Mouse (Mus musculus) CD8-positive naive resting alpha-beta T cell, adult 2 months (primary cell): ENCODE results near the gene Gdf15.

Experiments used
- DNase-seq, 2 experiments: peaks; one replicate each; pipeline ENCODE4 v3.0.0; 2022; ENCODE audit warnings: low read depth in 2 of 2, low spot score in 2 of 2

Gene Gdf15

GRCm38 (mm10) chr8:70657214-70657613 is 25.0 kb upstream of the Gdf15 start:
- DNase-seq, result no peak

DNA sequence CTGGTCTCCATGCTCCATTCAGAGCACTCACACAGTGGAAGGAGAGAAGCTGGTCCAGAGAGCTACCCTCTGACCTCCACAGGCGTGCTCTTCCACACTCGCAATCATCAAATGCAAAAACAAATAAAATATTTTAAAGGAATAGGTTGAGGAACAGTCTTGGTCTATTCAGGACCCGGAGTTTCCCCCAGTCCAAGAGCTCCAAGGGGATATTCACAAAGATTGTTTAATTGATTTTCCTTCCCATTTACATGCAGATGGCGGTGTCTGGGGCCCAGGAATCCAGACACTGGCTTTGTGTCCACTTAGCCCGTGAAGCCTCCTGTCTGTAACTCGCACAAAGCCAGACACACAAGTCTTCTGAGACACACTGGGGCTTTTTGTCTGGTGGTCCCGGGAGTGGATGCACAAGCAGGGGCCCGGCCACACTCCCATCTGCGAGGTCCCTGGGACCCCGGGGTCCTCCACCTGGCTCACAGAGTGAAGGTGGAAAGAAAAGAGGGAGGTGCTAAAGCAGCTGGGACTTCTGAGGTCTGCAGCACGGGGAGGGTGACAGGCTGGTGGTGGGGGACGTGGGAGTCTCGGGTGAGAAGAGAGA is 24.0 kb upstream of the Gdf15 start:
- DNase-seq, result no peak

GRCm38 (mm10) chr8:70655469-70655868 is 23.2 kb upstream of the Gdf15 start:
- DNase-seq, result no peak

DNA sequence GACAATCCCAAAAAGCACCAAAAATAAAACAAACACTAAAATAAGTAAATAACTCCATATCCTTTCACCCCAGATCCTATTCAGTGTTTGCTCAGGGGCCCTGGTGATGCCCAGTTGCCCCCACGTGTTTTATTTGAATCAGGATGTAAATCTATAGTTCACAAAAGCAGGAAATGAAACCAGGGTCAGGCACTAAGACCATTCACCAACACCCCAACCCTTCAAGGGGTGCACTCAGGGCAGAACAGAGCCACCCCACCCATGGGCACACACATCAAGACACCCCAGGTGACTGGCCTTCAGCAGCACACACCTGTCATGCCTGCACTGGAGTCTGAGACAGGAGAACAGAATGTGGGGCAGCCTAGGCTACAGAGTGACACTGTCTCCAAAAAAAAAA is 21.9 kb upstream of the Gdf15 start:
- no peak for DNase-seq

DNA sequence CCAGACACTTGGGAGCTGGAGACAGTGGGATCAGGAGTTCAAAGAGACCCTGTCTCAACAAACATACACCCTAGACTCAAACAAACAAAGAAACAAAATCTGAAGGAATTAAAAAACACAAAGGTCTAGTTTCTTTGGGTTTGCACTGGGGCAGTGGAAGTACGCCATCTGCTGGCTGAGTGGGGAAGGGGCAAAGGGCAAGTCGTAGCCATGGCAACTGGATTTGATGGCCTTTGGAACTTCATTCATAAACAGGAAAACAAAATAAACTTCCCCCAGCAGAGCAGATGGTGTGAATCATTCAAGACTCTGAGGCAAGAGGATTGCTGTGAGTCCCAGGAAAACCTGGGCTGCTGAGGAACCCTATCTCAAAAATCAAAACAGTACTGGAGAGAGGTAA is 21.0 kb upstream of the Gdf15 start:
- peak; percentile 42 to 65 for DNase-seq

DNA sequence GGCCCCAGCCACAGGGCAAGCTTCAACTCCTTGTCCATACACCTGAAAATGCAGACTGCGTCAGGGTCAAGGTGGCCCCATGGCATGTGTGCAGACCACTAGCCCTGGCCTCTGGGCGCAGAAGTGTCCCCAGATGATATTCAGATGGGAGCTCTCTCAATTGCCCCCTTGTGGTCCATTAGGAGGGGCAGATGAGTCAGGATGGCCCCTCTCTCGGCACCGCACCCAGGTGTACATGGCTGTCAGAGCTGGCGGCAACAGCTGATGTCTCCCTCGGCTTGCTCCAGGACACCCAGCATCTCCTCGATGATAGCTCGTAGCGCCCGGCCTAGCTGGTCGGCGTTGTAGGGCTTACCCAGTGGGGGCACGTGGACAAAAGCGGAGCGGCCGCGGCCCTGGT is 18.1 kb upstream of the Gdf15 start:
- DNase-seq, result no peak

DNA sequence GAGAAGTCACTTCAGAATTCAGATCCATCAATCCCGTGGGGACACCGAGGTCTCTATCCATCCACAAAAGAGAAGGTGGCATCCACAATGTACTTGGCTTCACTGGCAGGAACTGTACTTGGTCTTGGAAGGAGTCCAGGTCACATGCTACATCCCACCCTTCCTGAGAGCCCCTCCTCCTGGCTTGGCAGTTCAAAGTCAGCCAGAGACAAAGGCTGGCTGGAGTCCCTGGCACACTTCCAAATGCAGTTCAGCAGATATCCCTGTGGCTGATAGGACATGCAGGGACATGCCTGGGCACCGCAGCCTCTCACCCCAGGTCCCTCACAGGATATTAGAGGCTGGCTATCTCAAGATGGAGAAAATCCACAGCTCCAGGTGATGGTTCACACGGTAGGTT is 17.1 kb upstream of the Gdf15 start:
- DNase-seq, result no peak

GRCm38 (mm10) chr8:70648921-70649320 is 16.7 kb upstream of the Gdf15 start:
- no peak for DNase-seq

DNA sequence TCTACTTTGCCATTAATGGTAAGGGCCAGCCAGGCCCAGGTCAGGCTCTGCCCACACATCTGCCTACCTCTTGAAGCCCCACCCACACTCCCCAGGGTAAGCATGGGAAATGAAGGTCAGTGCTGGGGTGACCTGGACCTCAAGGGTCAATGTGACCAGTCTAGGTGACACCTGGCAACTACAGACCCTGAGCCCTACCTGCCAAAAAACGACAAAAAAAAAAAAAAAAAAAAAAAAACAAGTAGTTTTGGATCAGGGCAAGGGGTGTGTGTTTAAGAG is 15.8 kb upstream of the Gdf15 start:
- DNase-seq, result no peak

DNA sequence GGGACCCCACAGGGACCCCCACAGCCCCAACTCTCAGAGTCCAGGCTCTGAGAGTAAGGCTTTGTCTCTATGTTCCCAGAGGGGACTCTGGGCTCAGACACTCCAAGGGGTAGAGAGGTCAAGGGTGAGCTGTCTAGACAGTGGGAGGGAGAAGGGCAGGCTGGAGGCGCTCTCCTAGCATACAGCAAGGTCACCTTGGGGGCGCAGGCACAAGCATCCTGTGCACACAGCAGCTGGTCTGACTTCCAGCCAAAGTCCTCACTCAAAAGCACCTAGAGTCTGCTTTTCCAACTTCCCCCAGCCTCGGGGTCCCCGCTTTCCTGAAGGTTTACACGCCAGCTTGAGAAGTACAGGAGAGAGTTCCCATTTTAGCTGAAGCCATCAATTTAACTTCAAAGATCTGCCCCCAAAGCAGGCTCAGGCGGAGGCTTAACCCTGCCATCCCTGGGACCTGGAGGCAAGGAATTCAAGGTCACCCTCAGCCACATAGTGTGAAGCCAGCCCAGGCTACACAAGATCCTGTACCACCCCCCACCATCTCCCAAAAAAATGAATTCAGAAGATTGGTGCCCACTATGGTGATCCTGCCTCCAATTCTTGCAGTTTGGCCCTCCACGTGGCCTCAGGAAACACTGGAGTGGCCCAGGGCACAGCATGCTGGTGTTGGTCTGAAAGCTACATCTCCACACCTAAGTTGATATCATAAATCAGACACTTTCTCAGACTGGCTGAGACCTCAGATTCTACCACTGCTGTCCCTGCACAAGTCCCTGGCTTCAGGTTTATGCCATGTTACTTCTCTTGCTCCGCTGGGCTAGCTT is 15.3 kb upstream of the Gdf15 start:
- DNase-seq, result no peak

GRCm38 (mm10) chr8:70646775-70647174 is 14.5 kb upstream of the Gdf15 start:
- DNase-seq, result no peak

GRCm38 (mm10) chr8:70646369-70646768 is 14.1 kb upstream of the Gdf15 start:
- DNase-seq, result no peak

- no peak for DNase-seq
Observed at GRCm38 (mm10) chr8:70645501-70646224, 13.4 kb upstream of the Gdf15 start.

DNA sequence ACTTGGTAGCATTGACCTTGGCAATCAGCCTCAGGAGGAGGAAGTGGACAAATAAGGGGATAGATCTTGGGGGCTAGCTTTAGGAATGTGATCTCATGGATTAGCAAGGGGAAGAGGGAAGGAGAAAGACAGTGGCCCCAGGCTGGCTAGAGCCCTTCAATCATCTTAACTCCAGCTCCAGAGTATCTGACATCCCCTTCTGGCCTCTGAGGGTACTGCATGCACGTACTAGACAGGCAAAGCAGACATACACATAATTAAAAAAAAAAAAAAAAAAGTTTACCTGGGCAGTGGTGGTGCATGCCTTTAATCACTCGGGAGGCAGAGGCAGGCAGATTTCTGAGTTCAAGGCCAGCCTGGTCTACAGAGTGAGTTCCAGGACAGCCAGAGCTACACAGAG is 11.8 kb upstream of the Gdf15 start:
- DNase-seq, result peak in 1 of 2 experiments; percentile 28

DNA sequence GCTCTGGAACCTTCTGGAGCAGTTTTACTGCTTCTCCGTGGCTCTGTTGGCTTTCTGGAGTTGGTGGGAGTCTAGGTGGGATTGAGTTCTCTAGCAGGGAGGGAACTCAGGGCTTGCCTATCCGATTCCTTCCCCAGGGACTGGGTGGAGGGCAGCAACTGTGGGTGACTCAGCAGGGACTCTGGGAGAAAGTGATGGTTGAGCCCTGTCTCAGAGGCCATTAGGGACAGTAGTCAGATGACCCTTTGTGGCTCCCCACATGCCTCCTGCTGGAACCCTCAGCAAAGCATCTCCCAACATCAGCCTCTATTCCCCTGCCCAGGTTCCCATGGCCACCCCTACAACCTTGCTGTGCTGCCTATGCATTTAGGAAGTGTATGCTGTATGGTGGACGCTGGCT is 10.8 kb upstream of the Gdf15 start:
- DNase-seq, result no peak

DNA sequence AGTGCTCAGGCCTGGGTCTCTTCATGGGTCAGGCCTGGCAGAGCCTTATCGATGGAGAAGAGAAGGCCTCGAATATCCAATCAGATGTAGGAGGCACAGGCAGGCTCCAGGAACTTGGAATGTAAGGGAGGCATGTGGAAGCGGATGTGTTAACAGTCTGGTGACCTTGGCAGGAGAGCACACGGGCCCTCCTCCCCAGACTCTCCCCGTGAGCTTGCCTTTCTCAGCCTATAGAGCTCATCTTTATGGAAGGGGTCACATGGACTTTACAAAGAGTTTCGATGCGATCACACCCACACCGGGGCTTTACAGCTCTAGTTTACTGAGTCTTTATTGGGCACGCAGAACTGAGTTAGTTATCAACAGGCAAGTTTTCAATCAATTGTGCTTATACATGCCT is 6.5 kb upstream of the Gdf15 start:
- DNase-seq, result no peak

- DNase-seq, result no peak
Observed at GRCm38 (mm10) chr8:70636838-70637237, 4.6 kb upstream of the Gdf15 start.

GRCm38 (mm10) chr8:70635527-70635926 is 3.3 kb upstream of the Gdf15 start:
- no peak for DNase-seq

GRCm38 (mm10) chr8:70634066-70634465 is 1.8 kb upstream of the Gdf15 start:
- no peak for DNase-seq

DNA sequence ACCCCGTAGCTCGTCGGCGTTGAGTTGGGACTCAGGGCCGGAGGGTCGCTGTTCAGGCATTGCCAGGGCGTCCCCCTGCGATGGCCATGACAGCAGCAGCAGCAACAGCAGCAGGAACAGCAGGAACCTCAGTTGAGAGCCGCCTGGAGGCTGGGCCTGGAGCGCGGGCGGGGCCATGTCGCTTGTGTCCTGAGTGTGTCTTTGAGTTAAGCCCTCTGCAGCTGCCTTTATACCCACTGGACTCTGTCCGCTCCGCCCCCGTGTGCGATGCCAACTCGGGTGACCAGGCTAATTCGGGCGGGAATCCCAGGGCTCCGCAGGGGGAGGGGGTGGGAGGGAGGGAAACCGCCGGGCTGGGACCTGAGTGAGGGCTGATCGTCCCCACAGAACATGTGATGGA is 820 bp downstream of the Gdf15 start:
- DNase-seq, result no peak

GRCm38 (mm10) chr8:70630532-70631381 is 1.5 kb downstream of the Gdf15 start:
- DNase-seq, result no peak
